Mouse (Mus musculus): ENCODE results near the gene Zfp763.
"Not testable (repeated sequence)": the region's sequence is repeated elsewhere in the genome, so short reads cannot be mapped to it uniquely, and the experiment has no call there.

Gene Zfp763

DNA sequence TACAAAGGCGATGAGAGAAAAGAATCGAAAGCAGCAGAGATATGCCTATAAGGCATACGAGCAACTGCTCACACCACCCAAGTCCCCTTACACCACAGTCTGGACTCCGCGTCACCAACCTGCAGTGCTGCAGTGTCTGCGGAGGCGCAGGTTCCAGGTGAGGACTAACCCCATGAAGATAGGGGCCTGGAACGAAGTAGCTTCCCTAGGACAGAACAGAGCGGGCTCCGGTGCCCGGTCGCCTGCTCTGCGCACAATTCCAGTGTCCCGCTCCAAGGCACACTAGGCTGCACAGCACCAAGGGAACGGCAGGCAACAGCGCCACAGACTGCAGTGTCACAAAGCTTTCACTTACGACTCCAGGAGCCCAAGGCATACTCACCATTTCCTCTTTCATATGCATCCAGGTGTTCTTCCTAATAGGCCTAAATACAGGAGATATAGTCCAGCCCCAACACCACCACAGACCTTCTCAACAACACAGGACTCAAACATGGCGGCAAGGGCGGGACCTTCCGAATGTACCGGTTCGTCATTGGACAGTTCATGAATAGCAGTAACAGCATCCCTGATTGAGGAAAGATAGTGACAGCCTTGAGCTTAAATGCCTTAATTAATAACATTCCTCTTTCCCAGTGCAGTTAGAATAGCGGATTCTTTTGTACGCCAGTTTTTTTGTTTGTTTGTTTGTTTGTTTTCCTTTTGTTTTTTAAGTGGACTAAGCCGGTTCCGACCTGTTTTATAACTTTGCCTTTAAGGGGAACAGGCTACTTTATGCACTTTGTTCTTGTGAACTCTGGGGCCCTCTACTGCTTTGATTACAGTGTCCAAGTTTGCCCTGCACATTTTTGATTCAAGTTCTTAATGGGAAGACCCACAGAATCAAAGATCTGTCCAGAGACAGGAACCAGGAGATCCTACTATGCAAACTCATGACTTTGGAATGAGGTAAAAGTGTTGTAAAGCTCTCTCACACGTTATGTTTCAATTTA, at the start of gene Zfp763:
Gene Zfp763, minus strand, starts transcription at position 503 of the 992 bp plus-strand sequence.
- in situ Hi-C loops (cut with MseI, MboI), result no loop called here

DNA sequence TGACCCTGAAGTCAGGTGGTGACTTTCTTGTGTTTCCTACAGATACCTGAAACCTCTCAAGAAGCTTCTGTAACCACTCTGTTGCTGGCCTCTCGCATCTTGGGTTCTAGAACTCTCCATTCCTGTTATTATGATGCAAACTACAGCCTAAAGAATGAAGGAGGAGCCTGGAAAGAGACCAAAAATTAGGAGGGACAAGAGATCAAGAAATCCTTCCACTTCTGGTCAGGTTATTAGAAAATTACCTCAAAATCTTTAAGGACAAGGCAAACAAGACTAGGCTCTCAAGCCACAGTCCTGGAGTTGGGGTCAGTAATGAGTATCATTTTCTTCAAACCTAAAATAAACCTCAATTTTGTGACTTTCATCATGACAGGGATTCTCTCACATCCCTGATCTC, 34.8 kb upstream of the Zfp763 start, which contains the start of gene 4921501E09Rik:
Gene 4921501E09Rik, minus strand, starts transcription at position 101 of the 400 bp plus-strand sequence.
- in situ Hi-C loops (cut with MseI, MboI), result no loop called here

DNA sequence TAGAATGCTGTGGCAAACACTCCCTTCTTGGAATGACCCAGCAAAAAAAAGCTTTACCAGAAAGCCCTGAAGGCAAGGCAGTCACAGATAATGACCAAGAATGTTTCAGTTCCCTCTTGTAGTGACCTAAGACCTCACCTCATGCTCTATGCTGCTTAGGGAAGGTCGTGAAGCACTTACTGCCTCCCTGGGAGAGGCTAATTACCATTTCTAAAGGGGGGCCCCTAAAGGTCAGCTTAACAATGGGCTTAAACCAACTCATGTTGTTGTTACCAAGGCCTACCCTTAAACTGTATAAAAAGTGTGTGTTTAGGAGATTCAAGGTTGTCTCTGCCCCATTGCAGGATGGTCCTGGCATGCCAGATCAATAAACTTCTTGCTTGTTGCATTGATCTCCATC, 29.8 kb upstream of the Zfp763 start:
- in situ Hi-C loops (cut with MseI, MboI), result no loop called here

DNA sequence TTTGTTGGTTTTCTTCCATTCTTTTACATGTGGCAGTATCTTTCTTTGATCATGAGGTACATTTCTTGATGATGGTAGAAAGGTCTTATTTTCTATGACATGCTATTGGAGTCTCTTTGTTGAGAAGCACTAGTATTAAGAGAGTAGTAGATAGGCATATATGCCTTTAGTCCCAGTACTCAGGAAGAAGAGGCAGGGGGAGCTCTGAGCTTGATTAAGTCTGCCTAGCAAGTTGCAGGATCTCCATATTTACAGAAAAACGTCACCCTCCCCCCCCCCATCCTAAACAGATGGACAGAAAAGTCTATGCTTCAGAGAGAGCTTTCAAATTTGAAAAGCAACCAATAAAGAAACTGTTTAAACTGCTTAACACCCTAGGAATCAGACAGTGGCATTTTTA, 25.6 kb upstream of the Zfp763 start:
- in situ Hi-C loops (cut with MseI, MboI), result no loop called here

DNA sequence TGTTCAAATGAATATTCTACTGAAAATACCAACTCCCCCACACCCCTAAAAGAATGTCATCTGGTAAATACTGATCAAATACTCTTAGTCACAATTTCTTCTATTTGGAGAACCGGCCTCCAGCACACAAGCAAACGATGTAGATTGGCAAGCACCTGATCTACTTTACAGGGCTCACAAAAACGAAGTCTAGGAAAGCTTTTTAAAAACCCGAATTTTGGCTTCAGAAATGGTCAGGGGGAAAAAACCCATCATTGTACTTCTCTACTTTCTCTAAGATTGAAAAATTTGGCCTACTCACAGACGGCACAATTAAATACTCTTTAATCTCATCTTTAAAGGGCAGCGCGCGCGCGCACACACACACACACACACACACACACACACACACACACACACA, 826 bp downstream of the Zfp763 start:
- in situ Hi-C loops (cut with MseI, MboI), result no loop called here

DNA sequence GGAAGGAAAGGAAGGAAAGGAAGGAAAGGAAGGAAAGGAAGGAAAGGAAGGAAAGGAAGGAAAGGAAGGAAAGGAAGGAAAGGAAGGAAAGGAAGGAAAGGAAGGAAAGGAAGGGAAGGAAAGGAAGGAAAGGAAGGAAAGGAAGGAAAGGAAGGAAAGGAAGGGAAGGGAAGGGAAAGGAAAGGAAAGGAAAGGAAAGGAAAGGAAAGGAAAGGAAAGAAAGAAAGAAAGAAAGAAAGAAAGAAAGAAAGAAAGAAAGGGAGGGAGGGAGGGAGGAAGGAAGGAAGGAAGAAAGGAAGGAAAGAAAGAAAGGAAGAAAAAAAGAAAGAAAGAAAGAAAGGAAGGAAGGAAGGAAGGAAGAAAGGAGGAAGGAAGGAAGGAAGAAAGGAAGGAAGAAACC, 12.8 kb downstream of the Zfp763 start:
- in situ Hi-C loops (cut with MseI, MboI), result not testable (repeated sequence)

DNA sequence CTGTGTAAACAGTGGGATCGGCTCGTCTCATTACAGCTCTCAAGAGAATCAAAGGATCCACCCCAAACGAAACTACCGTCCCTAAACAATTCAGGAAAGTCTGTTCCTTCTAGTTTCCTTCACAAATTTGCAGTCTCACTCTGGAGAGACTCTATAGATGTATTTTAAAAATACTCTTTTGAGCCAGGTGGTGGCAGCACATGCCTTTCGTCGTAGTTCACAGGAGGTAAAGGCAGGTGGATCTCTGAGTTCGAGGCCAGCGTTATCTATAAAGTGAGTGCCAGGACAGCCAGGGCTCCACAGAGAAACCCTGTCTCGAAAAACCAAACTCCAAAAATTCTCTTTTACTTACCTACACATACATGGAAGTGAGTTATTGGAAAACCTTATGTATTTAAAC, 24.9 kb downstream of the Zfp763 start:
- in situ Hi-C loops (cut with MseI, MboI), result no loop called here

DNA sequence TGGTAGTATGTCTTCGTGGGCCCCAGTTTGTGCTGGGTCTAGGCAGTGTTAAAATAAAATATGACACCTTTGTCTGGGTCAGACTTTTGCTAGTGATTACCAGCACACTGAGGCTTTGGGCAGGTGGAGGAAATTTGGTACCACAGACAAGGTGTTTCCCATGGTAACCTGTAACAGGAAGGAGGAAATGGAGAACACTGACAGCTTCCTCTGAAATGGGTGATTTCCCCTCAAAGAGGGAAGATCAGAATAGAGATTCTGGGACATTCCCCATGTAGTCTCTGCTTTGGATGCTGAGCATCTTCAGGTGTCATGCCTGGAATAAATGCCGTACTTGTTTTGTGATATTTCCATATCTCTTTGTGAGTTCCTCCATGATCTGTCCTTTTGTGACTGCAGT, 34.7 kb downstream of the Zfp763 start:
- in situ Hi-C loops (cut with MseI, MboI), result no loop called here

DNA sequence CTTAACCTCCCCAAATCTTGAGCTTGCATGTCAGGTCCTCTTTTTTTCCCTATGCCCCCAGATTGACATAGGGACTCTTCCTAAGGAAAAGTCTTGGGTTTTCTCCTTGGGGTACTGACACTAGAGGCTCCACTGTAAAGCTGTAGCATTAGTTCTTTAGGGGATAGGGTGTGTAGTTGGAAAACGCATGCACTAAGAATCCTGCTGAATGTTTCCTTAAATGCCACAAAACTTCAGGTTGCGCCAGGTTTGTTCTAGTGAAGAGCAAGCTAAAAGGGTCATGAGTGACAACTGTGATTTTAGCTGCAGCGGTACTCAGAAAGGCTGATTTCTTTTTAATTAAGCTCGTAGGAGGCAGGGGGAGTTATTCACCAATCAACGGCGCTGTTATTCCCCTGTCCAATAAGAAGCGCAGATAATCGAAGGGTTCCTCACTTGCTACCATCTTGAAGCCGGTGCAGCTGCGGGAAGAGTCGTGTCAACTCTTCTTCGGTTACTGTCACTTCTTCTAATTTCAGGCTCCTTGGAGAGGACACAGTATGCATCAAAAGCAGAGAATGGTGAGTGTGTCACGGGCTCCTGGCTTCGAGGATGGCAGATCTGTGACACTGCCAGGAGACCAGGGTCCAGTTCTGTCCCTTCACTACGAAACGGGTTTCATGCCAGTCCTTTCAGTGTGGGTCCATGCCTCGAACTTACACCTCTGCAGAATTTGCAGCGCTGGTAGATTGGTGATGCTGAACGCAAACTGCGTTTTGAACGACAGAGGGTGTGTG, 40.3 kb downstream of the Zfp763 start, which contains the start of gene Zfp952:
Gene Zfp952, plus strand, starts transcription at position 431 of the 776 bp plus-strand sequence.
- in situ Hi-C loops (cut with MseI, MboI), result no loop called here

DNA sequence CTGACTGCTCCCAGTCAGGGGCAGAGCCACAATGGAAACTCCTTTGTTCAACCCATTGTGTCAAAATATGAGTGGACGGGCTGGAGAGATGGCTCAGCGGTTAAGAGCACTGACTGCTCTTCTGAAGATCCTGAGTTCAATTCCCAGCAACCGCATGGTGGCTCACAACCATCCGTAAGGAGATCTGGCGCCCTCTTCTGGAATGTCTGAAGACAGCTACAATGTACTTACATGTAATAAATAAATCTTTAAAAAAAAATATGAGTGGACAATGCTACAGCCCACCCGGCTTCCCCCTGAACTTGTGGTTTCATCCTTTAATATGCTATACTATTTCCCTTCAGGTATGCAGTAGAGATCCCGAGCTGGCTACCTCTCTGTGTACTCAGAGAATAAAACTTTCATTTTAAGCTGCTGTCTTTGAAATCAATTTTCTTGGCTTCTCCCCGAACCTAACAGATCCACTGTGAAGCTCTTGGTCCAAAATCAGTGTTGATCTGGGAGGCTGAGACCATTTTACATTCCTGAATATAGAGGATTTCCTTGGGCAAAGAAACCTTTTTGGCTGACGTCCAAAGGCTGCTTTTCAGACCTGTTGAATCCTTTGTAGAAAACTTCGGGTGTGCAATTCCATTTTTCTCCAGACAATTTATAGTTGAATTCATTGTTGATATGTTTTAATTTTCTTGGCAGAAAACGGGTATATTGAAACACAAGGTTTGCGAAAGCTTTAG, 41.1 kb downstream of the Zfp763 start:
- in situ Hi-C loops (cut with MseI, MboI), result no loop called here

DNA sequence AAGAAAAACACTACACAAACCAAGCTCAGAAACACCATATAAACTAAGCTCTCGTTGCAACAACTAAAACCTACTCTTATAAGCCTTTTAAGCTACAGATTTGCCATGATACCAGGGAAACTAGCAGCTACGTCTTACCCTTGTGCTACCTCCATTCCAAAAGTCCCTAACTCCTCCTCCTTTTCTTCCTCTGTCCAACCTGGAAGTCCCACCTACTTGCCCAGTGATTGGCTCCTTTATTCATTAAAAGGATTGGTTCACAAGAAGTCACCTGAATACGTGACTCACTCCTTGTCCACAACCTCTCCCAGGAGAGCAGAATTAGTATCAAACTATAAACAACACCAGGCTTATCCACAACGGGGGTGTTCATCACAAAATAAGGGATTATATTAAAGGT, 46.9 kb downstream of the Zfp763 start:
- in situ Hi-C loops (cut with MseI, MboI), result no loop called here

DNA sequence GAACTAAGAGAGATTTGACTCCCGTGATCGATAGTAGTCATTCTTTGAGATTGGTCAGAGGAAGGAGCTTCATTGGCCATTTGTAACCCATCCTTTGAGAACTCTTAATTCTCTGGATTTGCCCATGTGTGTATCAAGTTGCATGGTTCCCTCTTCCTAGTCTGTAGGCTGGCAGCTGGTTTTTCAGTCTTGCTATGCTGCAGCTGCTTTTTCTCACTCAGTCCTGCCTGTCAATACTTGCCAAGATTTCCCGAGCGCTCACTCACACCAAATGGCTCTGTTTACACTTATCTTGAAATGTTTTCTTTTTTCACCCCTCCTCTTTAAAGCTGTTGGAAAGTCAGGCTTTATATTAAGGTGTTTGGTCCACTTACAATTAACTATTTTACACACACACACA, 51.8 kb downstream of the Zfp763 start:
- in situ Hi-C loops (cut with MseI, MboI), result no loop called here

Data from mouse trophoblast stem cell (cell line).